Mouse (Mus musculus) layer of hippocampus, adult 2 months (tissue): ENCODE measurements at regions not wholly inside any gene's neighbourhood (a gene's known extent, or its start where the extent isn't known, plus 50 kb on each side); places are given as distances from the start of the nearest gene placed in this dataset.

Experiments
- DNase-seq, 2 experiments: peaks; one replicate each; pipeline ENCODE4 v3.0.0; 2022; ENCODE audit warnings: low spot score in 2 of 2
- H3K27ac ChIP-seq: fragments of 200-600 bp; 2 replicates; pipeline ENCODE4 v1.8.1; 2022
- H3K4me3 ChIP-seq: fragments of 200-600 bp; 2 replicates; pipeline ENCODE4 v1.8.1; 2022; ENCODE audit warnings: mild to moderate bottlenecking
- CTCF ChIP-seq: fragments of 200-600 bp; conservative IDR thresholded peaks from 2 replicates; pipeline ENCODE4 v1.8.1; 2022; ENCODE audit warnings: antibody characterized with exemption, mild to moderate bottlenecking, moderate library complexity

DNA sequence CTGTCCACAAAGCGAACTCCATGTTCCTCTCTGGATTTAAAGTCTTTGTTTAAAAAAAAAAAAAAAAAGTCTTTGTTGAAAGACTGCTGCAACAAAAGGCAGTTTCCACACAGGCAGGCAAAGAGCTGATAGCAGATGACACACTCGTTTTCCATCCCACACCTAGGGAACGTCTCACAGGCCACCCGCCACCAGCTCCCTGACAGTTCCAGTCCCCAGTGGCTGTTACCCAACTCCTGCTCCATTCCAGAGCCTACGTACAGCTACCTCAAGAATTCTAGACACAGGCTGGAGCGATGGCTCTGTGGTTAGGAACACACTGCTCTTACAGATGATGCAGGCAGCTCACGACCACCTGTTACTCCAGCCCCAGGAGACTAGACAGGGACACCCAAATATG lies 165.6 kb downstream of the Efnb2 start:
- DNase-seq = peak in 1 of 2 experiments; percentile 16
- Histone ChIP-seq H3K27ac (no peak overlapping the region), H3K4me3 (no peak overlapping the region)
- no peak for TF ChIP-seq CTCF

DNA sequence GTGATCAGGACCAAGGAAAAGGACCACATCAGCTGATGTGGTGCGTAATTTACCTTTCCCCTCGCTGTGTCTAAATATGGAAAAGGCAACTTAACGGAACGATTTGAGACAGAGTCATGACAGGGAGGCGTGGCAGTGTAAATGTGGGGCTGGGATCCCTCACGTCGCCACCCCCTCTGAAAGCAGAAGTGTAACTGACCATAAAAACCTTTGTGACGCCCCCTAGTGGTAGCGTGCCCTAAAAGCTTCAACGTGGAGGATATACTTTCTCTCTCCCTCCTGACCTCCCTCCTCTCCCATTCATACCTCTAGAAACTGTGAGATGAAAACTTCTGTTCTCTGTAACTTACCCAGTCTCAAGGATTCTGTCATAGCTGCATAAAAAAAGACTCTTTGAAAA lies 166.8 kb downstream of the Efnb2 start:
- Histone ChIP-seq H3K4me3 (no peak overlapping the region), H3K27ac (no peak overlapping the region)
- DNase-seq = no peak
- TF ChIP-seq CTCF = peak; percentile 36

DNA sequence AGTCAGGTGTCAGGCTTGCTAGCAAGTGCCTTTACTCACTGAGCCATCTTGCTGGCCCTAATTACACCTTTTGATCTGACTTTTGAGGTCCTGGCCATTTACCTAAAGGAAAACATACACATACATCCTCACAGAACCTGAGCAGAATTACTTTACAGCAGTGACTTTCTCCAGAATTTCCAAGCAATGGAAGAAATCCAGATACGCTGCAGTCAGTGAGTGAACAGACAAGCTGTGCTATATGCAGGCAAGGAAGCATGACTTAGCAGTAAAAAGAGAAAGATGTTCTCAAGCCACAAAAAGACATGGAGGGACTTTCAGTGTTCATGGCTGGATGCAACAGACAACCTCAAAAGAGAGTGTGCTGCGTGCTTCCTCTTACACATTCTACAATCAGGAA lies 169.1 kb downstream of the Efnb2 start:
- DNase-seq = no peak
- no peak overlapping the region for H3K27ac ChIP-seq
- no peak overlapping the region for H3K4me3 ChIP-seq
- TF ChIP-seq CTCF = no peak

DNA sequence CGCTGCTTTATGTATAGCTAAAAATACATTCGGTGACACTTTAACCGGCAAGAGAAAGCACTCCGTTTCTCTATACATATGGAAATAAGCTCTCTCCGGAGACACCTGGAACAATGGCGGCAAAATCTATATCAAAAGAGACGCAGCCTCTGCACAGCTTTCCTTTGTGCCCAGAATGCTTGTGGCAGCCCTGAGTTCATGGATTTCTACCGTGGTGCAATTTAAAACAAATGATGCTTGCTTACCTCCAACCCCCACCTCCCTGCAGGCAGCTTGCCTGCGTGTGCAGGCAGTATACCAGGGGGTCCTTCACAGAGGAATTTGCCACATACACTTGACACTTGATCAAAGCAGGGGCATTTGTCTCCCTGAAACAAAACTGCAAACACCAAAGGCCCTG lies 171.3 kb downstream of the Efnb2 start:
- Histone ChIP-seq H3K4me3 (no peak overlapping the region), H3K27ac (peak overlapping the region; percentile 72)
- no peak for DNase-seq
- TF ChIP-seq CTCF = no peak

DNA sequence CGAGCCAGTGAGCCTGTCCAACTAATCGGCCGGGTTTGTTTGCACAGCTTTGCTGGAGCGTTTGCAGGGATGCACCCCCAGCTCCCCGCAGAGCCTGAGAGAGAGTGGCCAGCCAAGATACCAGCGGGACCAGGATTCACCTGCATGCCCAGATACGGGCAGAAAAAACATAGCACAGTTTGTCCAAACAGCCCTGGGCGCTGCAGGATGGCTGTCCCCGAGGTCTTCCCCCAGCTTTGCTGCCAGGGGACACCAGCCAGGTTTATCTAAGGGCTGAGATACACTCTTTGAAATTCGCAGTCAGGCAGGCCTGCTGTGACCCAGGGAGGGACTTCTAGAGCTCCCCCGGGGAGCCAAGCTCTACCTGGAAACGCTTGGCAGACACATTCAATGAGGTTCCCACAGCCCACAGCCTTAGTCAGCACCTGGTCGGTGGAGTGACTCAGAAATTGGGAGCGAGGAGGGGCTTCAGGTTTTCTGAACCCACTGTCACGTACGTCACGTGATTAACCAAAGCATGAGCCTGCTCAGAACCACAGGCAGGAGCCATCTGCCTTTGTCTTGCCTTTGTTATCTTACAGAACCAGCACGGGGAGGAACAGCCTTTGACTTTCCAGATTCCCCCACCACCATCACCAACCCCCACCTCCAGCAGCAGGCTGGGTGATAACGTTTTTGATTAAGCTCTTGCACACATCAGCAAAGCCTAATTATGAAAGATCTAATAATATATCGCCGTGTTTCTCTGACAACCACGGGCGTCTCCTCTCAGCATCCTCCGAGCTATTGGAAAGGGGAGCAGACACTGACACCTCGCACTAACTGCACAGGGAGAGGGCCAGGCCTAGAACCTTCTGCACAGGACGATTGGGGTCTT lies 172.1 kb downstream of the Efnb2 start:
- Histone ChIP-seq H3K27ac (peak overlapping the region; percentile 72), H3K4me3 (peak overlapping the region; percentile 28)
- DNase-seq = peak; percentile 26 to 32
- no peak for TF ChIP-seq CTCF

DNA sequence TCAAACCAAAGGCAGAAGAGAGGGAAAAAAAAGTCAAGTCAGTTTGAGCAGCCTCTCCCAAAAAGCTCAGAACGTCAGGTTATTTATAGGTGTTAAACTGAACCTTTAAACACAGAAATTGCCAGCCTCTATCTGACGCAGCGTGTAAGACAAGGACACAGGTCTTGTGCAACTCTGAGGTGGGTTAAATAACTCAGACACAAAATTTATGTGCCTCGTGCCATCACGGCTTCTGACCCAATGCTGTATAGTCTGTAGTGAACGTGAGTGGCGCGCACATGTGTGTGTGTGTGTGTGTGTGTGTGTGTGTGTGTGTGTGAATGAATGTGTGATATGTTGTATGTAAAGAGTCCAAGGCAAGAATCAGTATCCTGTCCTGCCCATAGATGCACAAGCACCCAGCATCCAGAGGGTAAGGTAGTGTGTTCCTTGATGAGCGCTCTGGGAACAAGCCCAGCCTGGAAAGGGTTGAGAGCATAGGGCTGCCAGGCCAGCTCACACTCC lies 172.8 kb downstream of the Efnb2 start:
- no peak for DNase-seq
- Histone ChIP-seq H3K4me3 (no peak overlapping the region), H3K27ac (peak overlapping the region; percentile 72)

DNA sequence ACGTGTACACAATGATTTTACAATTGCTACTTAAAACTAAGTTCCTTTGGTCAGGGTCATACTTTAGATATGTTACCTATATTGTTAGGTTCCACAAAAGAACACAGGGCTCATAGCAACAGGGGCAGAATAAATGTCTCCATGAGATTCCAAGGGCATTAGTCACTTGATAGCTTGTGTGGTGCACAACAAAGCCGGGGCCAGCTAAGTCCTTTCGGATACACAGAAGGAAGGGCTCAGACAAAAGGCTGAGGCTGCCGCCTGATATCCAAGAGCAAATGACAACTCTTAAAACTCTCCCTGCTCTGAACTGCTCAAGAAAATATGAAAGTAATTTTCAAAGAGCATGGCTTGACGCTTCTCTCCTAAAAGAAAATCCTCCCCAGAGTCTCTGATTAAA lies 173.3 kb downstream of the Efnb2 start:
- TF ChIP-seq CTCF = no peak
- no peak overlapping the region for H3K4me3 ChIP-seq
- DNase-seq = no peak
- 0 out of 2 replicates have a peak overlapping the region, but pooled peaks have one; percentile 1 for H3K27ac ChIP-seq

More for the DNA sequence above, 172.8 kb downstream of the Efnb2 start:
- no peak for TF ChIP-seq CTCF

DNA sequence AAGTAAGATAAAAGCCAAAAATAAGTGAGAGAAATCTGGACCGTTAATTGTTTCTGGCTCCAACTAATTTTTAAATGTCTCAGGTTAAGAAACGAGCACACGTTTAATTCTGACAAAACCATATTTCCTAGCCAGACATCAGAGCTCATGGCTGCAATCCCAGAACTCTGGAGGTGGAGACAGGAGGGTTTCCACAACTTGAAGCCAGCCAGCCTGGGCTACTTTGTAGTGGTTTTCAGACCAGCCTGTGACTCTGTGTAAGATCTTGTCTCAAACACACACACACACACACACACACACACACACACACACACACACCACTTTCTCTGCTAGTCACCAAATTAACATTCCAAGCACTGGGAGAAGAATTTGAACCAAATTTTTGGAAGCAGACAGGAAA lies 174.2 kb downstream of the Efnb2 start:
- Histone ChIP-seq H3K4me3 (no peak overlapping the region), H3K27ac (no peak overlapping the region)
- peak; percentile 33 to 61 for DNase-seq
- TF ChIP-seq CTCF = no peak

DNA sequence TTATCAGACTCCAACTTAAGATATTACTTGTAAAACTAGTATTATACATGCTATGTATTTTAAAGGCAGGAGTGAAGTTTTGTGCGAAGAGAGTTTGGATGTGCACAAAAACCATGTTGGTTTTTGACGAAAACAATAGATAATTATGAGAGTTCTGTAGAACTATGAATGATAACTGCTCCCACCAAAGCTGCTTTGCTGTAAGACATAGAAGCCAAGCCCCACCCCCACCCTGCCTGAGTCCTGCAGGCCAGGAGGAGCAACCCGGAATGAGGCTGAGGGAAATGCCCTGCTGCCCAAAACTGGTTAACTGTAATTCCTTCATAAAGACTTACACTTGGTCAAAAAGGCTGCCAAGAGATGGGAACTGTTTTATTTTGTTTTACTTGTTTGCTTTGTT lies 175.8 kb downstream of the Efnb2 start:
- no peak for TF ChIP-seq CTCF
- no peak for DNase-seq
- H3K4me3 ChIP-seq = no peak overlapping the region
- H3K27ac ChIP-seq = no peak overlapping the region

DNA sequence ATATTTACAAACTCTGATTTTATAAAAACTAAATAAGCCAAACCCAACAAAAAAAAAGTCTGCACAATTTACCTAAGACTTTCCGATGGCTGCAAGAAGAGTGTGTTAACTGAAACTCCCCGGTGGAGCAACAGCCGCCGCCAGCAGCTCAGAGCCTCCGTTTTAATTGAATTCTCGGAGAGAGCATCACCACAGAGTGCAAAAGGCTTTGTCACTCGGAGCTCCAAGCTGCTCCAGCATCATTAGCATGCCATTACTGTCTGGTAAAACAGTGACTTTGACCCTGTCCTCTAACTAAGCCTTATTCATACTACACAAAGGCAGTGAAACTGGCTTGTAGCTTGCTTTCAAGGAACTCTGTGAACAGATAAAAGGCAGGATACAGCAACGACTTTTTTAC lies 176.5 kb downstream of the Efnb2 start:
- Histone ChIP-seq H3K4me3 (no peak overlapping the region), H3K27ac (no peak overlapping the region)
- TF ChIP-seq CTCF = no peak
- no peak for DNase-seq

DNA sequence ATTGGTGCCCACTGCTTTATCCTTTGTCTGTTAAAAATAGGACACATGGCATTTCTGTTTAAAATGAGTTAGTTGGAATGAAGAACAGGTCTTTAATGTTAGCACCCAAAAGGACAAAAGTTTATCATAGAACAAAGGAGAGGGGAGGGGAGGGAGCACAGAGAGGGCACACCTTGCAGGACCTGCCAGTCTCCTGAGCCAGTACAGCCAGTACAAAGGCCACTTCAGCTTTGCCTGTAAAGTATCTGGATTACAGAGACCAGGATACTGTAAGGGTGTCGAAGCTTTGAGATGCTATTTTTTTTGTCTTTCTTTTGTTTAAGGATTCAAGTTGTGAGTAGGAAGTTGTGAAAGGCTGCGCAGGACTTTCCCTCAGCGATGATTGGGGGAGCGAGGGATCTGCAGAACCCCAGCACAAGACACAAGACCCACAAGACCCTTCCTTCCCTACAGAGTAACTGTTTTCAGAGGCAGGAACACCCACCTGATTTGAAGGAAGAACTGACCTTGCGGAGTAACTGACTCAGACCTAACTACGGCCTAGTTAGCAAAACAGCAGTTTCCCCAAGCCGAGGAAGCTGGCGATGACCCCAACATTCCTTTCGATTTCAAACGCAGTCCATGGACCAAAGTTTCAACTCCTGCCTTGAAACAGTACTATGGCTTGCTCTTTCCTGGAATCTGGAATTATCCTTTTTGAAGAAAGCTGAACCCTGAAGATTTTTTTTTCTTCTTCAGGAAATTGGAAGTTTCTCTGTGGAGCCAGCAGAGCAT lies 178.1 kb downstream of the Efnb2 start:
- Histone ChIP-seq H3K4me3 (no peak overlapping the region), H3K27ac (no peak overlapping the region)
- no peak for TF ChIP-seq CTCF
- no peak for DNase-seq

DNA sequence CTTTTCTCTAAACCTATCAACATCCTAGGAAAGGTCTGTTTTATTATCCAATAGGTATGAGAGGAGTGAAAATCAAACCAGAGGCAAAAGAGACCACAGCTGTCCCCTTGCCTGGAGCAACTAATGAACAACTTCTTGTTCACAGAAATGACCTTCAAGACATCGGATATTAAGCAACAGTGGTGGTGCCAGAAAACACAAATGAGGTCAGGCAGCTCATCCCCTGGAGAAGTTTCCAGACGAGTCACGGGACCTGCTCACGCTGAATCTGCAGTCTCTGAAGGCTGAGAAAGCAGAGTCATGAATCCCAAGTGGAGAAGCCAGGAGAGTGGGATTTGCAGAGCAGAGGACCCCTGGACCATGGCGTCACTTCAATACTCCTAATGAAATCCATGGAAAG lies 183.6 kb downstream of the Efnb2 start:
- Histone ChIP-seq H3K4me3 (no peak overlapping the region), H3K27ac (no peak overlapping the region)
- TF ChIP-seq CTCF = no peak
- DNase-seq = no peak

DNA sequence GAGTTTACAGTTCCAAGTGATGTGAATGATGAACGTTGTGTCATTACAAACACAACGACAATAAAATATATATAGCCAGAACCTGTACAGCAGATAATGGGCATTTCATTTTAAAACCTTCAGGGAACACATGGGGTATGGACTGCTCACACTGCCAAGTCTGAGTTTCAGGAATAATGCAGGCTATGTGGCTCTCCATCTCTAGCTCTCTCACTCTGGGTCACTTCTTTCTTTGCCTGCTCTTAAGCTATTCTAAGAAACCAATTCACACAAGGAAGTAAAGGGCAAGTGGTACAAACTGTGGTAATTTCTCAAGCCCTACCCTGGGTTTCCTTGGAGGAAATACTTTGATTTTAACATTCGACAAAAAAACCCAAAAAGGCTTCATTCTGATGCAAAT lies 192.5 kb downstream of the Efnb2 start:
- DNase-seq = no peak
- Histone ChIP-seq H3K27ac (no peak overlapping the region), H3K4me3 (no peak overlapping the region)
- no peak for TF ChIP-seq CTCF
